Mouse (Mus musculus) monocyte, adult 5-6 weeks (primary cell): ENCODE measurements around the gene Fam193b. TPM values are rescaled to one million over a fixed set of nuclear protein-coding genes. Genes with fewer than 3 reads are reported as not detected.
"Not testable (repeated sequence)": the region's sequence is repeated elsewhere in the genome, so short reads cannot be mapped to it uniquely, and the experiment has no call there.

Source experiments
- ATAC-seq: fragments of 153-309, 156-312 bp; replicated peaks from 2 replicates; pipeline ENCODE4 v1.8.0; 2017; ENCODE audit warnings: mild to moderate bottlenecking; ENCODE audit not compliant: low TSS enrichment, insufficient number of reproducible peaks, severe bottlenecking, poor library complexity, low FRiP score
- total RNA-seq: library from RNA; stranded (forward); fragments of 200-1000, 200-491, 200-594 nt; gene quantifications from 3 replicates; pipeline ENCODE4 v1.2.3, GENCODE M21; 2017

The Fam193b gene
- total RNA-seq: 37.8 to 73.6 TPM (median 40.6 TPM) in 3 replicates

- ATAC-seq: peak; percentile 95
Measured at GRCm38 (mm10) chr13:55571027-55571751, at the start of gene Fam193b. Gene Fam193b, minus strand, starts transcription at chr13:55571120.

- no peak for ATAC-seq
Measured at GRCm38 (mm10) chr13:55620275-55620674, 49.4 kb upstream of the Fam193b start.

- no peak for ATAC-seq
Measured at GRCm38 (mm10) chr13:55619328-55619727, 48.4 kb upstream of the Fam193b start.

GRCm38 (mm10) chr13:55613471-55613870 is 42.6 kb upstream of the Fam193b start:
- ATAC-seq: no peak

- no peak for ATAC-seq
Measured at GRCm38 (mm10) chr13:55611996-55612395, 41.1 kb upstream of the Fam193b start.

GRCm38 (mm10) chr13:55607624-55608006 is 36.7 kb upstream of the Fam193b start:
- no peak for ATAC-seq

- no peak for ATAC-seq
Measured at GRCm38 (mm10) chr13:55606899-55607623, 36.1 kb upstream of the Fam193b start.

GRCm38 (mm10) chr13:55604606-55605005 is 33.7 kb upstream of the Fam193b start:
- no peak for ATAC-seq

- peak; percentile 44; the same call in 1 of the 2 replicates for ATAC-seq
Measured at GRCm38 (mm10) chr13:55601611-55602010, 30.7 kb upstream of the Fam193b start.

- peak; percentile 79 for ATAC-seq
Measured at GRCm38 (mm10) chr13:55600657-55601056, 29.7 kb upstream of the Fam193b start.

GRCm38 (mm10) chr13:55599566-55600540 is 28.9 kb upstream of the Fam193b start, which contains the start of gene B4galt7:
Gene B4galt7, plus strand, starts transcription at chr13:55599896.
- peak; percentile 65 for ATAC-seq

- ATAC-seq: no peak
Measured at GRCm38 (mm10) chr13:55596802-55597201, 25.9 kb upstream of the Fam193b start.

GRCm38 (mm10) chr13:55595375-55595774 is 24.5 kb upstream of the Fam193b start:
- no peak for ATAC-seq

GRCm38 (mm10) chr13:55593254-55593747 is 22.4 kb upstream of the Fam193b start:
- peak; percentile 10; the same call in 1 of the 2 replicates for ATAC-seq

- peak; percentile 98 for ATAC-seq
Measured at GRCm38 (mm10) chr13:55592512-55593253, 21.8 kb upstream of the Fam193b start.

- no peak for ATAC-seq
Measured at GRCm38 (mm10) chr13:55591961-55592490, 21.1 kb upstream of the Fam193b start.

- ATAC-seq: no peak
Measured at GRCm38 (mm10) chr13:55578086-55578485, 7.2 kb upstream of the Fam193b start.

GRCm38 (mm10) chr13:55576872-55577271 is 6.0 kb upstream of the Fam193b start:
- not testable (repeated sequence) for ATAC-seq
